Mouse (Mus musculus): ENCODE measurements around the gene Rhbdf2.

DNA sequence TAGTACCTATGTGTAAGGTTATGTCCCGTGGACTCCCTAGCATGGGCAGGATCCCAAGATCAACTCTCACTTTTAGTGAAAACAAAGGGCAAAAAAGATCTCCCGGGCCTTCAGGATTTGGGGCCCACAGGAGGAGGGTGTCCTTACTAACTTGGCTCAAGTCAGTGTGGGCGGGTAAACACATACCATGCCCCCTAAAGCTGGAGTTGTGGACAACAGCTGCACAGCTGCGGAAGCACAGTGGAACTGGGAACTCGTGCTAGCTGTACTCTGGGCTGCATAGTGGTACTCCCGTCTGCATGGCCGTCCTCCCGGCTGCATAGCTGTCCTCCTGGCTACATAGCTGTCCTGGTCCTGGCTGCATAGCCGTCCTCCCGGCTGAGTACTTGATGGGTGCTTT, 31.4 kb upstream of the Rhbdf2 start:
- TF ChIP-seq MAFK (IDR thresholded peaks at IDR 0.05; ENCODE audit: insufficient read depth, low read depth, low read length) (no peak), HCFC1 (IDR thresholded peaks at IDR 0.05; ENCODE audit: borderline replicate concordance, insufficient read depth, low read length) (no peak), ZNF384 (IDR thresholded peaks at IDR 0.05; ENCODE audit: low read depth, low read length) (no peak)

Data from ES-E14 (cell line).